Mouse (Mus musculus): ENCODE results near the gene Apln.

Gene Apln

GRCm38 (mm10) chrX:48034144-48035113 lies at the start of gene Apln:
Gene Apln, minus strand, starts transcription at chrX:48034853.
- DNase-seq (ENCODE audit: low spot score), result no peak

- DNase-seq (ENCODE audit: low spot score), result no peak
These were observed 47.7 kb upstream of the Apln start for GRCm38 (mm10) chrX:48082364-48082763.

GRCm38 (mm10) chrX:48076806-48077425 lies 42.3 kb upstream of the Apln start:
- no peak for DNase-seq (ENCODE audit: low spot score)

GRCm38 (mm10) chrX:48074691-48075090 lies 40.0 kb upstream of the Apln start:
- DNase-seq (ENCODE audit: low spot score), result no peak

GRCm38 (mm10) chrX:48072401-48072800 lies 37.7 kb upstream of the Apln start:
- DNase-seq (ENCODE audit: low spot score), result no peak

- DNase-seq (ENCODE audit: low spot score), result no peak
These were observed 37.3 kb upstream of the Apln start for GRCm38 (mm10) chrX:48071961-48072360.

GRCm38 (mm10) chrX:48066891-48067290 lies 32.2 kb upstream of the Apln start:
- no peak for DNase-seq (ENCODE audit: low spot score)

- DNase-seq (ENCODE audit: low spot score), result no peak
These were observed 29.7 kb upstream of the Apln start for GRCm38 (mm10) chrX:48064166-48064853.

- no peak for DNase-seq (ENCODE audit: low spot score)
These were observed 27.8 kb upstream of the Apln start for GRCm38 (mm10) chrX:48062481-48062880.

GRCm38 (mm10) chrX:48054186-48055015 lies 19.7 kb upstream of the Apln start:
- DNase-seq (ENCODE audit: low spot score), result no peak

- no peak for DNase-seq (ENCODE audit: low spot score)
These were observed 19.1 kb upstream of the Apln start for GRCm38 (mm10) chrX:48053743-48054142.

GRCm38 (mm10) chrX:48046315-48046714 lies 11.7 kb upstream of the Apln start:
- DNase-seq (ENCODE audit: low spot score), result no peak

GRCm38 (mm10) chrX:48044261-48044660 lies 9.6 kb upstream of the Apln start:
- DNase-seq (ENCODE audit: low spot score), result no peak

GRCm38 (mm10) chrX:48042748-48043147 lies 8.1 kb upstream of the Apln start:
- no peak for DNase-seq (ENCODE audit: low spot score)

- DNase-seq (ENCODE audit: low spot score), result no peak
These were observed 5.7 kb upstream of the Apln start for GRCm38 (mm10) chrX:48040379-48040778.

GRCm38 (mm10) chrX:48033766-48034143 lies 898 bp downstream of the Apln start:
- DNase-seq (ENCODE audit: low spot score), result no peak

- DNase-seq (ENCODE audit: low spot score), result no peak
These were observed 1.6 kb downstream of the Apln start for GRCm38 (mm10) chrX:48033024-48033423.

- no peak for DNase-seq (ENCODE audit: low spot score)
These were observed 2.8 kb downstream of the Apln start for GRCm38 (mm10) chrX:48031866-48032265.

- no peak for DNase-seq (ENCODE audit: low spot score)
These were observed 4.1 kb downstream of the Apln start for GRCm38 (mm10) chrX:48030593-48030992.

- DNase-seq (ENCODE audit: low spot score), result no peak
These were observed 11.8 kb downstream of the Apln start for GRCm38 (mm10) chrX:48022811-48023210.

GRCm38 (mm10) chrX:48019940-48020339 lies 14.7 kb downstream of the Apln start:
- DNase-seq (ENCODE audit: low spot score), result no peak

- no peak for DNase-seq (ENCODE audit: low spot score)
These were observed 15.3 kb downstream of the Apln start for GRCm38 (mm10) chrX:48019359-48019758.
